Mouse (Mus musculus) heart, adult 2 months (tissue): Measurements from ENCODE around the gene Meis2.

Experiments used
- CTCF ChIP-seq: fragments of 200-600 bp; IDR thresholded peaks from 2 replicates; pipeline ENCODE4 v1.8.1; 2022; ENCODE audit warnings: antibody characterized with exemption, mild to moderate bottlenecking, moderate library complexity
- EP300 ChIP-seq: fragments of 200-500 bp; IDR thresholded peaks from 2 replicates; pipeline ENCODE4 v1.6.1; 2011; ENCODE audit warnings: low read depth, low read length, control low read depth; ENCODE audit not compliant: insufficient read depth

GRCm38 (mm10) chr2:115962113-115962512 is 103.5 kb downstream of the Meis2 start:
- no peak for TF ChIP-seq EP300
- TF ChIP-seq CTCF = 0 out of 2 replicates have a peak, but pooled peaks have one; percentile 7
